Mouse (Mus musculus) CH12.LX (cell line): Measurements from ENCODE around the gene Plcl2. TPM values are rescaled to one million over a fixed set of nuclear protein-coding genes. Genes with fewer than 3 reads are reported as not detected.

Experiments used
- DNase-seq: peaks from one replicate; pipeline ENCODE4 v3.0.0-alpha.2; 2013; ENCODE audit errors: extremely low read depth
- H3K27ac ChIP-seq: 2 replicates; pipeline ENCODE4 v1.5.1; 2012; ENCODE audit warnings: low read depth, mild to moderate bottlenecking, control low read depth, moderate library complexity; ENCODE audit not compliant: insufficient read depth
- H3K27me3 ChIP-seq: replicated peaks from 2 replicates; pipeline ENCODE3; 2012; ENCODE audit warnings: inconsistent platforms
- H3K36me3 ChIP-seq, 2 experiments: replicated peaks in 1 of 2; 2 replicates each; pipeline versions ENCODE3 to v1.6.1; 2012; ENCODE audit warnings: inconsistent platforms in 1 of 2, low read length in 1 of 2, mild to moderate bottlenecking in 1 of 2, mixed read lengths in 1 of 2, moderate library complexity in 1 of 2; ENCODE audit not compliant: control insufficient read depth in 1 of 2, insufficient read depth in 1 of 2
- H3K4me1 ChIP-seq, 2 experiments: 2 replicates each; pipeline ENCODE4 v1.6.1; 2012; ENCODE audit warnings: inconsistent platforms in 1 of 2, moderate library complexity in 1 of 2; ENCODE audit not compliant: insufficient read depth in 2 of 2, control insufficient read depth in 1 of 2
- H3K4me2 ChIP-seq: 2 replicates; pipeline ENCODE4 v1.6.1; 2012; ENCODE audit warnings: low read depth, mild to moderate bottlenecking, control low read depth; ENCODE audit not compliant: poor library complexity, insufficient read depth, severe bottlenecking
- H3K4me3 ChIP-seq, 3 experiments: fragments of 150-350 bp in 1 of 3; sonication (generic) in 1 of 3; replicated peaks in 1 of 3; 2 replicates each; pipeline versions ENCODE3 to v1.5.1; 2011 to 2012; ENCODE audit warnings: low read depth in 2 of 3, low read length in 2 of 3, mild to moderate bottlenecking in 2 of 3, moderate library complexity in 2 of 3, control low read depth in 1 of 3, improper control_type of control experiment in 1 of 3, inconsistent platforms in 1 of 3, mixed read lengths in 1 of 3; ENCODE audit not compliant: poor library complexity in 1 of 3
- H3K79me2 ChIP-seq: replicated peaks from 2 replicates; pipeline ENCODE4 v1.6.1; 2012; ENCODE audit warnings: mild to moderate bottlenecking, moderate library complexity; ENCODE audit not compliant: control insufficient read depth, poor library complexity, insufficient read depth, severe bottlenecking; ENCODE audit errors: extremely low read depth
- H3K9ac ChIP-seq: 2 replicates; pipeline ENCODE4 v1.6.1; 2012; ENCODE audit warnings: low read depth, mild to moderate bottlenecking, control low read depth, moderate library complexity; ENCODE audit not compliant: insufficient read depth
- H3K9me3 ChIP-seq: replicated peaks from 2 replicates; pipeline ENCODE3; 2012; ENCODE audit warnings: low read length, inconsistent platforms, mixed read lengths
- BHLHE40 ChIP-seq: IDR thresholded peaks from 2 replicates; pipeline ENCODE4 v1.6.1; 2011; ENCODE audit warnings: mild to moderate bottlenecking, low read depth, low read length, improper control_type of control experiment
- CHD1 ChIP-seq: IDR thresholded peaks from 2 replicates; pipeline ENCODE4 v1.6.1; 2012; ENCODE audit warnings: low read depth, low read length, improper control_type of control experiment, inconsistent platforms
- CTCF ChIP-seq, 2 experiments: IDR thresholded peaks in 1 of 2; conservative IDR thresholded peaks in 1 of 2; 2 replicates each; pipeline ENCODE4 v1.5.1; 2011 to 2012; ENCODE audit warnings: low read depth in 2 of 2, low read length in 2 of 2, improper control_type of control experiment in 1 of 2, inconsistent platforms in 1 of 2, mild to moderate bottlenecking in 1 of 2, moderate library complexity in 1 of 2
- ELF1 ChIP-seq: IDR thresholded peaks from 2 replicates; pipeline ENCODE4 v1.6.1; 2014; ENCODE audit warnings: low read depth, mild to moderate bottlenecking, inconsistent platforms, low read length, improper control_type of control experiment
- EP300 ChIP-seq: IDR thresholded peaks from 2 replicates; pipeline ENCODE4 v1.6.1; 2011; ENCODE audit warnings: low read length, improper control_type of control experiment
- ETS1 ChIP-seq: conservative IDR thresholded peaks from 2 replicates; pipeline ENCODE4 v1.6.1; 2012; ENCODE audit warnings: low read depth, mild to moderate bottlenecking, inconsistent platforms, low read length, improper control_type of control experiment, moderate library complexity
- HCFC1 ChIP-seq: IDR thresholded peaks from 2 replicates; pipeline ENCODE4 v1.6.1; 2012; ENCODE audit warnings: low read depth, mild to moderate bottlenecking, inconsistent platforms, low read length, improper control_type of control experiment
- IRF4 ChIP-seq: IDR thresholded peaks from 2 replicates; pipeline ENCODE4 v1.6.1; 2014; ENCODE audit warnings: low read depth, mild to moderate bottlenecking, inconsistent platforms, low read length, improper control_type of control experiment
- JUN ChIP-seq: IDR thresholded peaks from 2 replicates; pipeline ENCODE4 v1.6.1; 2011; ENCODE audit warnings: low read depth, mild to moderate bottlenecking, low read length, improper control_type of control experiment, moderate library complexity; ENCODE audit not compliant: insufficient read depth
- JUND ChIP-seq: conservative IDR thresholded peaks from 2 replicates; pipeline ENCODE4 v1.6.1; 2011; ENCODE audit warnings: low read depth, low read length, improper control_type of control experiment
- KAT2A ChIP-seq: IDR thresholded peaks from 2 replicates; pipeline ENCODE4 v1.6.1; 2012; ENCODE audit warnings: low read length, improper control_type of control experiment, inconsistent platforms; ENCODE audit not compliant: insufficient replicate concordance
- MAZ ChIP-seq: IDR thresholded peaks from 2 replicates; pipeline ENCODE4 v1.6.1; 2012; ENCODE audit warnings: low read depth, mild to moderate bottlenecking, inconsistent platforms, low read length, improper control_type of control experiment, moderate library complexity
- MEF2A ChIP-seq: IDR thresholded peaks from 2 replicates; pipeline ENCODE4 v1.6.1; 2014; ENCODE audit warnings: low read depth, mild to moderate bottlenecking, inconsistent platforms, low read length, improper control_type of control experiment, borderline replicate concordance
- PAX5 ChIP-seq: IDR thresholded peaks from 2 replicates; pipeline ENCODE4 v1.6.1; 2012; ENCODE audit warnings: low read length, inconsistent platforms, mixed read lengths
- POLR2A ChIP-seq: IDR thresholded peaks from 2 replicates; pipeline ENCODE4 v1.6.1; 2011; ENCODE audit warnings: low read depth, mild to moderate bottlenecking, improper control_type of control experiment, low read length
- POLR2AphosphoS2 ChIP-seq: IDR thresholded peaks from 2 replicates; pipeline ENCODE4 v1.6.1; 2011; ENCODE audit warnings: low read depth, low read length, improper control_type of control experiment
- RAD21 ChIP-seq: IDR thresholded peaks from 2 replicates; pipeline ENCODE4 v1.6.1; 2011; ENCODE audit warnings: low read depth, mild to moderate bottlenecking, low read length, improper control_type of control experiment, moderate library complexity
- SIN3A ChIP-seq: IDR thresholded peaks from 2 replicates; pipeline ENCODE4 v1.6.1; 2012; ENCODE audit warnings: low read length, improper control_type of control experiment, inconsistent platforms
- SMC3 ChIP-seq: IDR thresholded peaks from 2 replicates; pipeline ENCODE4 v1.6.1; 2011; ENCODE audit warnings: low read depth, low read length, improper control_type of control experiment
- TBP ChIP-seq: conservative IDR thresholded peaks from 2 replicates; pipeline ENCODE4 v1.6.1; 2011; ENCODE audit warnings: low read depth, low read length, improper control_type of control experiment
- TCF12 ChIP-seq: IDR thresholded peaks from 2 replicates; pipeline ENCODE4 v1.6.1; 2014; ENCODE audit warnings: low read depth, mild to moderate bottlenecking, inconsistent platforms, low read length, improper control_type of control experiment
- UBTF ChIP-seq: IDR thresholded peaks from 2 replicates; pipeline ENCODE4 v1.6.1; 2012; ENCODE audit warnings: low read depth, mild to moderate bottlenecking, inconsistent platforms, low read length, improper control_type of control experiment, moderate library complexity
- USF2 ChIP-seq: conservative IDR thresholded peaks from 2 replicates; pipeline ENCODE4 v1.6.1; 2011; ENCODE audit warnings: low read depth, low read length, improper control_type of control experiment
- ZC3H11A ChIP-seq: IDR thresholded peaks from 2 replicates; pipeline ENCODE4 v1.6.1; 2012; ENCODE audit warnings: low read depth, mild to moderate bottlenecking, inconsistent platforms, low read length, improper control_type of control experiment
- ZKSCAN1 ChIP-seq: IDR thresholded peaks from 2 replicates; pipeline ENCODE4 v1.6.1; 2012; ENCODE audit warnings: low read depth, inconsistent platforms, low read length, improper control_type of control experiment, borderline replicate concordance
- dilution Hi-C: fragments of 300-500 bp; cut with MboI; formaldehyde crosslinking; loops from 2 replicates; pipeline ENCODE4 v1.14.3; 2020; ENCODE audit warnings: low sequenced_read_pairs; ENCODE audit not compliant: extremely low pct_unique_long_range_greater_than_20kb, extremely low pct_ligation_motif_present
- in situ Hi-C: fragments of 300-500 bp; cut with MboI; formaldehyde crosslinking; loops from 3 replicates; pipeline ENCODE4 v1.14.3; 2019; ENCODE audit warnings: low sequenced_read_pairs, low pct_ligation_motif_present, low pct_unique_long_range_greater_than_20kb, mixed read lengths
- polyA plus RNA-seq: library from polyadenylated mRNA; unstranded; fragments of >175 nt; gene quantifications from 2 replicates; pipeline ENCODE4 v1.2.1, GENCODE M21; 2012; ENCODE audit warnings: low read depth; ENCODE audit not compliant: insufficient read length
- total RNA-seq, 2 experiments: library from RNA; depleted of rRNA; stranded (reverse); fragments of 300-350 nt in 1 of 2; fragments of >200 nt in 1 of 2; gene quantifications; 2 replicates each; pipeline ENCODE4 v1.2.3; 2012 to 2014

Gene Plcl2
- total and polyA plus RNA-seq, 3 experiments: 9.0 to 16.6 (median 12.7) TPM

DNA sequence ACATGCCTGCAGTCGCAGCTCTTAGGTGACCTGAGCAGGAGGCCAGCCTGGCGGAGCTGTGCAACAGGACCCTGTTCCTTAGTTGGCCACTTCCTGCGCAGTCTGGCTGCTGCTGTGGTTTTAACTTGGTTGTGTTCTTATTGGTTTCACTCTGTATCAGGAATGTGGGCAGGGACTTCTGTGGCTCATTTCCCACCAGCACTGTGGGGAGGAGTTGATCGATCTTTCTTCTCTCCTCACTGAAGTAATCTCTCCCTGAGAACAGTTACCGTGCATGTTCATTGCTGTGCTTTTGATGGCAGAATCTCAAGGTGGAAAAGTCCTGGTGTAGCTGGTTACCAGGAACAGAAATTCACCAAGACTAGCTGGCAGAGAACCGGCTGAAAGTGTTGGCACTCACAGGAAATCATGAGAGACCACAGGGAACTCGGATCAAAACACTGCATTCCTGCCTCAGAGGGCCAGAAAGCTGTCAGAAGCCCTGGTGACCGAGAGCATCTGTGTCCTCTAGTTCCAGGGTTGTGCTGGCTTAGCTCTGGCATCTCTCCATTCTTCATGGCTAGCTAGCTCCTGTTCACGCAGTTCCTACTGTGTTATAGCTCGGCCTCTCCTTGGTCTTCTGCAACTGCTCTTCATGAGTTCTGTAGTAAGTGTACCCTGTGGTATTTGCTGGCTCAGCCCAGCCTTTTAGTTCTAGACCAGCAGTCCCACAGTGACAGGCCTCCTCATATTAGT lies 168.9 kb downstream of the Plcl2 start:
- Histone ChIP-seq H3K27me3 (no peaks in the 10 kb centered on the region), H3K9me3 (no peaks in the 10 kb centered on the region)
- TF ChIP-seq ETS1 (no peak), CTCF (conservative IDR thresholded peaks at IDR 0.05 in 1 of 2, IDR thresholded peaks at IDR 0.05 in 1 of 2; ENCODE audit: low read depth in 2 of 2, low read length in 2 of 2) (no peak), JUND (no peak), KAT2A (no peak), JUN (no peak), ZKSCAN1 (no peak), USF2 (no peak), ZC3H11A (no peak), BHLHE40 (no peak), SIN3A (no peak), ELF1 (no peak)
- TF ChIP-seq, all 38 proteins: peak for 0
- in situ Hi-C loops: no loop called here
- H3K9ac ChIP-seq: no peak overlapping the region
- no peaks in the 10 kb centered on the region for H3K79me2 ChIP-seq
- peaks cover 3 to 15% of the 10 kb centered on the region in 2 experiments; a peak in 3 of 4 replicates for H3K4me1 ChIP-seq
- peaks cover 12 to 37% of the 10 kb centered on the region in 2 experiments for H3K36me3 ChIP-seq
- H3K4me2 ChIP-seq: no peak overlapping the region
- dilution Hi-C loops: no loop called here
- no peak overlapping the region for H3K4me3 ChIP-seq
- no peak for DNase-seq
- no peak overlapping the region for H3K27ac ChIP-seq

- TF ChIP-seq RAD21: no peak
- TF ChIP-seq MEF2A: no peak
- TF ChIP-seq POLR2A: no peak
- no peak for TF ChIP-seq CHD1
- no peak for TF ChIP-seq SMC3
- TF ChIP-seq MAZ: no peak
- TF ChIP-seq SIN3A: no peak
- TF ChIP-seq TCF12: no peak
- TF ChIP-seq UBTF: no peak
- TF ChIP-seq KAT2A: no peak
- no peak for TF ChIP-seq EP300
- no peak for TF ChIP-seq POLR2AphosphoS2
- no peak for TF ChIP-seq PAX5
- TF ChIP-seq HCFC1: no peak
- TF ChIP-seq JUN: no peak
- no peak for TF ChIP-seq ETS1
- no peak for TF ChIP-seq TBP
- TF ChIP-seq BHLHE40: no peak
- TF ChIP-seq IRF4: no peak
- DNase-seq: no peak
- H3K79me2 ChIP-seq: no peaks in the 10 kb centered on the region
- no peak overlapping the region for H3K27ac ChIP-seq
- H3K4me2 ChIP-seq: no peak overlapping the region
- no peaks in the 10 kb centered on the region for H3K9me3 ChIP-seq
- H3K36me3 ChIP-seq: peaks cover 12 to 35% of the 10 kb centered on the region in 2 experiments
- no peak overlapping the region for H3K9ac ChIP-seq
- no peak overlapping the region for H3K4me3 ChIP-seq
- no peaks in the 10 kb centered on the region for H3K27me3 ChIP-seq
- H3K4me1 ChIP-seq: peaks cover 3 to 20% of the 10 kb centered on the region in 2 experiments; a peak in 3 of 4 replicates
- in situ Hi-C loops: no loop called here
- dilution Hi-C loops: no loop called here
These were observed 169.5 kb downstream of the Plcl2 start for GRCm38 (mm10) chr17:50678748-50679147.
